Mouse (Mus musculus) forebrain, embryonic 11.5 days (tissue): ENCODE measurements at regions not wholly inside any gene's neighbourhood (a gene's known extent, or its start where the extent isn't known, plus 50 kb on each side); places are given as distances from the start of the nearest gene placed in this dataset.
A peak's percentile ranks its signal among the peaks of the same experiment; 100 is the strongest.

ENCODE experiments used
- ATAC-seq: fragments of 200-750 bp; cut with Nextera tagmentation; replicated peaks from 2 replicates; pipeline ENCODE4 v1.8.0; 2017; ENCODE audit warnings: moderate TSS enrichment; ENCODE audit not compliant: low FRiP score
- DNase-seq: peaks from one replicate; pipeline ENCODE4 v3.0.0-alpha.2; 2017; ENCODE audit warnings: low spot score
- H3K27ac ChIP-seq: fragments of 300-500 bp; sonication (generic); 2 replicates; pipeline ENCODE4 v1.5.1; 2014; ENCODE audit warnings: low read depth, low read length
- H3K27me3 ChIP-seq: fragments of 300-500 bp; sonication (generic); 2 replicates; pipeline ENCODE4 v1.6.1; 2014; ENCODE audit warnings: mild to moderate bottlenecking, low read length, mixed read lengths; ENCODE audit not compliant: control insufficient read depth, insufficient read depth
- H3K36me3 ChIP-seq: fragments of 300-500 bp; sonication (generic); 2 replicates; pipeline ENCODE4 v1.6.1; 2014; ENCODE audit warnings: mild to moderate bottlenecking, low read length, moderate library complexity, mixed read lengths; ENCODE audit not compliant: control insufficient read depth, insufficient read depth
- H3K4me1 ChIP-seq: fragments of 300-500 bp; sonication (generic); replicated peaks from 2 replicates; pipeline ENCODE4 v1.6.1; 2014; ENCODE audit warnings: low read length, mixed read lengths; ENCODE audit not compliant: control insufficient read depth, insufficient read depth
- H3K4me2 ChIP-seq: fragments of 300-500 bp; sonication (generic); 2 replicates; pipeline ENCODE4 v1.6.1; 2014; ENCODE audit warnings: low read depth, mild to moderate bottlenecking, low read length, moderate library complexity, mixed read lengths; ENCODE audit not compliant: severe bottlenecking
- H3K4me3 ChIP-seq: fragments of 300-500 bp; sonication (generic); 2 replicates; pipeline ENCODE4 v1.5.1; 2014; ENCODE audit warnings: low read depth, low read length
- H3K9ac ChIP-seq: fragments of 300-500 bp; sonication (generic); 2 replicates; pipeline ENCODE4 v1.6.1; 2014; ENCODE audit warnings: low read length
- H3K9me3 ChIP-seq: fragments of 300-500 bp; sonication (generic); 2 replicates; pipeline ENCODE4 v1.6.1; 2016; ENCODE audit warnings: low read length, mixed read lengths; ENCODE audit not compliant: control insufficient read depth
- WGBS: fragments of 180-500 bp; shearing (Covaris S2); extraction: QIAGEN DNeasy Blood & Tissue Kit; methylation state at CpG from one replicate; pipeline ENCODE4 v1.1.7; 2014; 5-methylcytosine and 5-hydroxymethylcytosine counted together

GRCm38 (mm10) chr1:100878065-100878464 is 1105.5 kb downstream of the Cntnap5b start:
- ATAC-seq (peak; percentile 80), DNase-seq (no peak)
- no peak overlapping the region for H3K4me2 ChIP-seq
- no peaks in the 10 kb centered on the region for H3K4me1 ChIP-seq
- WGBS = 4% methylated on average over 1 of the region's 1 CpGs
- no peak overlapping the region for H3K27ac ChIP-seq
- no peaks in the 10 kb centered on the region for H3K9me3 ChIP-seq
- H3K4me3 ChIP-seq = no peak overlapping the region
- H3K27me3 ChIP-seq = no peaks in the 10 kb centered on the region
- no peak overlapping the region for H3K9ac ChIP-seq
- no peaks in the 10 kb centered on the region for H3K36me3 ChIP-seq

- no peak for DNase-seq
- H3K36me3 ChIP-seq = no peaks in the 10 kb centered on the region
- no peaks in the 10 kb centered on the region for H3K4me1 ChIP-seq
- no peak overlapping the region for H3K27ac ChIP-seq
- WGBS = 78% methylated on average over 2 of the region's 2 CpGs
- no peaks in the 10 kb centered on the region for H3K9me3 ChIP-seq
- no peak overlapping the region for H3K4me3 ChIP-seq
- H3K4me2 ChIP-seq = no peak overlapping the region
- no peak for ATAC-seq
- no peaks in the 10 kb centered on the region for H3K27me3 ChIP-seq
- H3K9ac ChIP-seq = no peak overlapping the region
These were observed 1114.8 kb downstream of the Cntnap5b start for GRCm38 (mm10) chr1:100887336-100887735.

- Histone ChIP-seq H3K4me1 (no peaks in the 10 kb centered on the region), H3K27ac (no peak overlapping the region), H3K27me3 (no peaks in the 10 kb centered on the region), H3K4me2 (no peak overlapping the region), H3K36me3 (no peaks in the 10 kb centered on the region), H3K9me3 (no peaks in the 10 kb centered on the region), H3K4me3 (no peak overlapping the region), H3K9ac (no peak overlapping the region)
- 91% methylated on average over 1 of the region's 1 CpGs for WGBS
- ATAC-seq (no peak), DNase-seq (no peak)
These were observed 1115.8 kb downstream of the Cntnap5b start for GRCm38 (mm10) chr1:100888337-100888736.

GRCm38 (mm10) chr1:100922833-100923232 is 1150.3 kb downstream of the Cntnap5b start:
- Histone ChIP-seq H3K27me3 (no peaks in the 10 kb centered on the region), H3K4me3 (no peak overlapping the region), H3K27ac (no peak overlapping the region), H3K36me3 (no peaks in the 10 kb centered on the region), H3K9me3 (no peaks in the 10 kb centered on the region), H3K4me2 (no peak overlapping the region), H3K4me1 (no peaks in the 10 kb centered on the region), H3K9ac (no peak overlapping the region)
- DNase-seq = no peak
- ATAC-seq = no peak

DNA sequence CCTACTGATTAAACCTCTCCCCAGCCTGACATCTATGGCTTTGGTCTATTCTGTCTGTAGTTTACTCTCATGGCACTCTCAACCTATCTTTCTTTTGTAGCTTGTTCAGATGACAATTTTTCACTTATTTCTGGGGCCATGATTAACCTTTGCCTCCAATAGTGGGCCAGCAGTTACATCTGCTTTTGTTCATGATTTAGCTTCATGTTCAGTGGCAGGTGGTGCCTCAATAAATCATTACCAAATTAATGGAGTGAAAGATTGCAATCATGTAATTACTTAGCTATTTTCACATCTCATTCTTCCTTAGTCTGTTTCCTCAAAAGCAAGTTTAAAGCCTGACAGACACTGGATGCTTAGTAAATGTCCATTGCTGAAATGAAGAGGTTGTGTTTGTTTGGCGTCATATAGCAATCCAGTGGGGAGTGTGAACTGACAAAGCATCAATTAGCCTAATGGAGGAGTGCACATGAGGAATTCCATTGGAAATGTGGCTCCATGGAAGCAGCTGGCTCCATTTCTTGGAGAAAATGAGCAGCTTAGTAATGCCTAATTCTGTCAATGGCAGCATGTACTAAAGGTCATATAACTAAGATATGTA is 1155.7 kb downstream of the Cntnap5b start:
- no peaks in the 10 kb centered on the region for H3K36me3 ChIP-seq
- 30% methylated on average over 1 of the region's 1 CpGs for WGBS
- no peak overlapping the region for H3K27ac ChIP-seq
- ATAC-seq (peak; percentile 64; the same call in 1 of the 2 replicates), DNase-seq (no peak)
- no peaks in the 10 kb centered on the region for H3K27me3 ChIP-seq
- no peak overlapping the region for H3K4me2 ChIP-seq
- no peaks in the 10 kb centered on the region for H3K9me3 ChIP-seq
- no peak overlapping the region for H3K4me3 ChIP-seq
- H3K9ac ChIP-seq = no peak overlapping the region
- no peaks in the 10 kb centered on the region for H3K4me1 ChIP-seq

DNA sequence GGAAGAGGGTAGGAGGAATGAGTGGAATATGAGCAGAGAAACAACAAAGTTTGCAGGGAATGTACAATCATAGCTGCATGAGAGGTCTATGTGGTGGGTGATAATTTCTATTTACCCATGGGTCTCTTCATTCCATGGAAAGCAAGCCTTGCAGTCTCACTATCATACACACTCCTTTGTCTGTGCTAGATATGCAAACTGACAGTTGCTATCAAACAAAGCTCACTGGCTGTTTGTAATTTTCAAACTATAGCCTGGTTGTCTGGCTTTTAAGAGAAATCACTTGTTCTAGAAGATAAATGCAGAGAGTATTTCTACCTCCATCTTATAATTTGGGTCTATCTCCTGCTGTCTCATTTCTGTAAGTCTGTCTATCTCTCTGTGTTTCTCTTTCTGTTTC is 1194.7 kb downstream of the Cntnap5b start:
- no peaks in the 10 kb centered on the region for H3K9me3 ChIP-seq
- no peak overlapping the region for H3K27ac ChIP-seq
- no peaks in the 10 kb centered on the region for H3K36me3 ChIP-seq
- H3K9ac ChIP-seq = no peak overlapping the region
- H3K4me2 ChIP-seq = no peak overlapping the region
- H3K4me1 ChIP-seq = no peaks in the 10 kb centered on the region
- no peak for DNase-seq
- ATAC-seq = no peak
- H3K27me3 ChIP-seq = no peaks in the 10 kb centered on the region
- no peak overlapping the region for H3K4me3 ChIP-seq

DNA sequence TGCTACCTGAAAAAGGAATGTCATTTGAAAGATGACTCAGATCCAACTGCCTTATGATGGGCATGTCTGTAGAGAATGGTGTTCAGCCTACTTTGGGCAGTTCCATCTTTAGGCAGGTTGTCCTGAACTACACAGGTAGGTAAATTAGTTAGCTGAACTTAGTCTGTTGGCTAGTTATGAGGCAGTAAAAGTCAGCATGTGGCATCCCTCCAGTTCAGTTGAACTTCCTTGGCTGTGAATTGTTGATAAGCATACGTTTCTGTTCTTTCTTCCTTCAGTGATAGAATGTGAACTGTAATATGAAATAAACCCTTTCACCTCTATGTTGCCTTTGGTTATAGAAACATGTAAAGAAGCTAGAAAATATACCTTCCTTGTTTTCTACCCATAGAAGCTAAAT is 1198.8 kb downstream of the Cntnap5b start:
- Histone ChIP-seq H3K9me3 (no peaks in the 10 kb centered on the region), H3K4me2 (no peak overlapping the region), H3K27ac (no peak overlapping the region), H3K9ac (no peak overlapping the region), H3K4me1 (no peaks in the 10 kb centered on the region), H3K27me3 (no peaks in the 10 kb centered on the region), H3K36me3 (no peaks in the 10 kb centered on the region), H3K4me3 (no peak overlapping the region)
- 79% methylated on average over 1 of the region's 1 CpGs for WGBS
- DNase-seq (no peak), ATAC-seq (no peak)

DNA sequence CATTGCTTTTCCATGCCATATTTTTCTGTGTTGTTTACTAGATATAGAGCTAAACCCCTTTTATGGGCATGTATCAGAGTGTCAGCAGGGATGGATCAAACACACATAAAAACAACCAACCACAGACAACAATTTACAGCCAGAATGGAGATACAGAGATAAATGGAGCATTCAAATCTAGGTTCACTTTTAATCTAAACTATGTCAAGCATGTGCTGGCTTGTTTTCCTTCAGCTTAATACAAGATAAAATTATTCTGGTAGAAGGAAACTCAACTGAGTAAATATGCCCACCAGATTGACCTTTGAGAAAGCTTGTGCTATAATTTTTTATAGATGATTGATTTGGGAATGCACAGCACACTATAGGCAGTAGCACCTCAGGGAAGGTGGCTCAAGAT is 1199.7 kb downstream of the Cntnap5b start:
- no peaks in the 10 kb centered on the region for H3K9me3 ChIP-seq
- H3K4me2 ChIP-seq = no peak overlapping the region
- no peak overlapping the region for H3K27ac ChIP-seq
- H3K4me3 ChIP-seq = no peak overlapping the region
- ATAC-seq = no peak
- H3K4me1 ChIP-seq = no peaks in the 10 kb centered on the region
- DNase-seq = no peak
- no peaks in the 10 kb centered on the region for H3K36me3 ChIP-seq
- no peaks in the 10 kb centered on the region for H3K27me3 ChIP-seq
- H3K9ac ChIP-seq = no peak overlapping the region

DNA sequence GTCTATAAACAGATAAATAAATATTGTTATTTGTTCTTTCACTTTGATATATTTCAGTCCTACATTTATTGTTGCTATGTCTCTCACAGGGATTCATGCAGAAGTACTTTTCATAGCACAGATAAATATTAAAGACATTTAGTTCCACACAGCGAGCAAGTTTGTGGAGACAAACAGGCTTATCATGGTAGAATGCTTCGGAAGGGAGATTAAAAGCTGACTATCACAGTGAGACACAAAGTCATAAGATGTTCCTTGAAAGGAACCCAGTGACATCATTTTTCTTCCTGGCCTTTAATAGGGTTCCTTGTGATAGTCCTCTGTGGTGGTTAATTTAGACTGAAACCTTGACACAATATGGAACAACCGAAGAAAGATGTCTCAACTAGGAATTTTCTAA is 1201.1 kb downstream of the Cntnap5b start:
- DNase-seq = no peak
- no peaks in the 10 kb centered on the region for H3K36me3 ChIP-seq
- WGBS = 72% methylated on average over 3 of the region's 3 CpGs
- no peak overlapping the region for H3K4me2 ChIP-seq
- H3K27me3 ChIP-seq = no peaks in the 10 kb centered on the region
- H3K27ac ChIP-seq = no peak overlapping the region
- no peaks in the 10 kb centered on the region for H3K9me3 ChIP-seq
- no peak for ATAC-seq
- no peaks in the 10 kb centered on the region for H3K4me1 ChIP-seq
- no peak overlapping the region for H3K4me3 ChIP-seq
- no peak overlapping the region for H3K9ac ChIP-seq
